Mouse (Mus musculus): ENCODE measurements around the gene Khsrp. TPM values are rescaled to one million over a fixed set of nuclear protein-coding genes. Genes with fewer than 3 reads are reported as not detected.
A peak's percentile ranks its signal among the peaks of the same experiment; 100 is the strongest.
"Not testable (repeated sequence)": the region's sequence is repeated elsewhere in the genome, so short reads cannot be mapped to it uniquely, and the experiment has no call there.

Khsrp gene
- 10 to 100 TPM; 23.4 to 24.1 TPM for total RNA-seq (2021)
- long read RNA-seq, experiment 1, partial matches to known transcripts: 0 of 5 reads
- long read RNA-seq, experiment 1, other reads (novel, unspliced or antisense): 5 of 5 reads
- long read RNA-seq, experiment 2, partial matches to known transcripts: 0 of 10 reads
- long read RNA-seq, experiment 2, other reads (novel, unspliced or antisense): 8 of 10 reads

DNA sequence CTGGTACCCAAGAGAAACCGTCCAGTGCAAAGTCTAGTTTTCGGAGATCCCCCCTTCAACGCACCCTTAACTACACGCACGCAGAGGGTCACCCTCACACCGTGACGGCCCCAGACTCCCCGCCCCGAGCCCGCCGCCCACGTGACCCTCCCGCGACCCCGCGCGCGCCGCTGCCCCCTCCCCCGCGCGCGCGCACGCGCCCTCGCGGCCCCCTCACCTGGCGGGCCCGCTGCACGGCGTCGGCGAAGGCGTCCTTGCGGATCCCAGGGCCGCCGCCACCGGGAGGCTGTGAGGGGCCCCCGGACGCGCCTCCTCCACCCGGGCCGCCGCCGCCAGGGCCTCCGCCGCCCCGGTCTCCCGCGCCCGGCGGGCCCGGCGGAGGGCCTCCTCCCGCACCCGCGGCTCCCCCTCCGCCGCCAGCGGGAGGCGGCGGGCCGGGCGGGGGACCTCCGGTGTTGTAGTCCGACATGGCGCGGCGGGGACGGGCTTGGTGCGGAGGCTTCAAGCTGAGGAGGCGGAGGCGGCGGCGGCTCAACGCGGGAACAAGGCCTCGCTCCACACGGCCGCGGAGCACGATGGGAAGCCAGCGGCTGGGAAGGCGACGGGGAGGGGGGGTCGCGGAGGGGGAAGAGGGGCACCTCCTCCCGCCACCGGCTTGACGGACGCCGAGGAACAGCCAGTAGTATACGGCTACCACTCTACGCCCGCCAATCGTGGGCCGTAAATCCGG lies at the start of gene Khsrp:
Khsrp (minus strand) TSS at position 592 of the 730 bp plus-strand sequence.
- no peak for DNase-seq

GRCm38 (mm10) chr17:57079919-57080318 lies 48.6 kb upstream of the Khsrp start:
- DNase-seq: no peak

GRCm38 (mm10) chr17:57078336-57078735 lies 47.0 kb upstream of the Khsrp start, which contains the start of gene Dennd1c:
Gene Dennd1c (minus strand): TSS chr17:57078514.
- peak; percentile 27 for DNase-seq

GRCm38 (mm10) chr17:57076916-57077315 lies 45.6 kb upstream of the Khsrp start:
- no peak for DNase-seq

- no peak for DNase-seq
These were observed 39.4 kb upstream of the Khsrp start for GRCm38 (mm10) chr17:57070699-57071098.

DNA sequence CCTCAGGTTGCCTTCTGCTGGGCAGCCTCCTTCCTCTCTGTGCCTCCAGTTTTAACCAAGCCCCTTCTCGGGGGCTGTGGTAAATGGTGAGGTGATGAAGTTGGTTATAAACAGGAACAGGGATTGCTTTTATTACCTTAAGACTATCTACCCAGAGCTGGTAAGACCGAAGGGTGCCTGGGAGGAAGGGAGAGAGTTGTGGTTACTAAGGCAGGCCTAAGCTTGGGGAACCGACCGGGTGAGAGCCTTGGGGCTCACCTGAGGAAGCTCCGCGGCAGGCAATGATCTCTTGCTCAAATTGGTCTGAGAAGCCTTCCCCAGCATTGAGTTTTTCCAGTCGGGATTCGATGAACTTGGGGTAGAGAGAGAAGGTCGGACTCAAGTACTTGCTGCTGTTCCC lies 39.0 kb upstream of the Khsrp start:
- no peak for DNase-seq

DNA sequence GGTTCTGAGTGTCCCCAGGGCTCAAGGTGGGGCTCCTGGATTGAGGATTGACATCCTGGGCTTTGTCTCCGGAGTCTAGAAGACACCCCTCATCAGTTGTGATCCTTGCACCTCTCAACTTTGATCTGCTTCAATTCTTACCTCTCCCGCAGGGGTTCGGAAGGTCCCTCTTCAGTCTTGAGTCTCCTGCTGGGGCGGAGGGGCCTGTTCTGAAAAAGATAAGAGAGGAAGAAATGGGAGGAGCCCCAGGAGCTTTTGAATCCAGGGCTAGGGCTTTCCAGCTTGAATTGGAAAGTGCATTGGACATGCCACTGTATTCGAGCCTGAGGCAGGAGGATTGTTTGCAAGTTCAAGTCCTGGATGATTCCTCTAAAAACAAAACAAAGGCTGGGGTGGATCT lies 35.6 kb upstream of the Khsrp start:
- no peak for DNase-seq

- no peak for DNase-seq
These were observed 31.7 kb upstream of the Khsrp start for GRCm38 (mm10) chr17:57063031-57063430.

DNA sequence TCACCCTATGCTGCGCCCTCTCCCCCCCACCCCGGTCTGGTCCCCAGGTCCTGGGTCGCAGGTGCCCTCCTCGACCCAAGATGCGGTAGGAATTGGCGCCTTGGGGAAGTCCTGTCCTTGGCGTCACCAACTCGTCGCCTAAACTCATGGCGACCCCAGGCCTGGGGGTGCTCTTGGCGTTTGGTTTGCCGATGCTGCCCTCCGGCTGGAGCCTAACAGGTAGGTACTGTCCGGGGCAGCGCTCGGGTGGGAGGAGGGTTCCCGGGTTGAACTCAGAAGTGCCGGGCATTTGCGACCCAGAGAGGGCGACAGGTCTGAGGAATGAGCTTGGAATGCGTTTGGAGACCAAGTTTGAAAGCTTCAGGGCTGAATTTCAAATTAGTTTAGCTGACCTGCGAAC lies 31.2 kb upstream of the Khsrp start:
- DNase-seq: no peak

GRCm38 (mm10) chr17:57062011-57062521 lies 30.7 kb upstream of the Khsrp start:
- DNase-seq: no peak

GRCm38 (mm10) chr17:57061069-57061468 lies 29.7 kb upstream of the Khsrp start:
- DNase-seq: no peak

DNA sequence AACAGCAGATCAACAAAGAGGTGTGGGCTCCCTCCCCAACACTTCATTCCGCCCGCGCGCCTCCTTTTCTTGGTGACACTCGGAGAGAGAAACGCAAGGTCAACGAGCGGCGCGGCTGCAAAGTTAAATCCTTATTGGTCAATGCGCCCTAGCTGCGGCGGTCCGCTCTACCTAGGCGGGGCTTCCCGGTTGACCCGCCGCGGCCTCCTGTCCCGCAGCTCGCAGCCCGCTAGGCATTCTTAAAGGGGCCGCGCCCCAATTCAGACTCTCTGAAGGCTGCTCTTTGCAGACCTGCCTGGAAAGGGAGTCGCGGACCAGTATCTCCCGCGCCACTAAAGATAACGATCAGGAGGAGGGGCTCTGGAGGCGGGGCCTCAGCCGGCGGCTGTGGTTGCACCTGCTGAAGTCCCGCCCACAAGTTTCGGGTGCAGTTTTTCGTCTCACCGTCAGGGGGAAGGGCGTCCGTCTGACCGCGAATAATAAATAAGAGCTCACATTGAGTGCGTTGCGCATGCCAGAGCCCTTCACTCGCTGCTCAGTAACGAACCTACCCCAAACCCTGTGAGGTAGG lies 29.0 kb upstream of the Khsrp start:
- peak; percentile 94 for DNase-seq

- peak; percentile 75 for DNase-seq
These were observed 28.2 kb upstream of the Khsrp start, which contains the start of gene Slc25a23 for GRCm38 (mm10) chr17:57059486-57059977. Gene Slc25a23 (minus strand): TSS chr17:57059863.

DNA sequence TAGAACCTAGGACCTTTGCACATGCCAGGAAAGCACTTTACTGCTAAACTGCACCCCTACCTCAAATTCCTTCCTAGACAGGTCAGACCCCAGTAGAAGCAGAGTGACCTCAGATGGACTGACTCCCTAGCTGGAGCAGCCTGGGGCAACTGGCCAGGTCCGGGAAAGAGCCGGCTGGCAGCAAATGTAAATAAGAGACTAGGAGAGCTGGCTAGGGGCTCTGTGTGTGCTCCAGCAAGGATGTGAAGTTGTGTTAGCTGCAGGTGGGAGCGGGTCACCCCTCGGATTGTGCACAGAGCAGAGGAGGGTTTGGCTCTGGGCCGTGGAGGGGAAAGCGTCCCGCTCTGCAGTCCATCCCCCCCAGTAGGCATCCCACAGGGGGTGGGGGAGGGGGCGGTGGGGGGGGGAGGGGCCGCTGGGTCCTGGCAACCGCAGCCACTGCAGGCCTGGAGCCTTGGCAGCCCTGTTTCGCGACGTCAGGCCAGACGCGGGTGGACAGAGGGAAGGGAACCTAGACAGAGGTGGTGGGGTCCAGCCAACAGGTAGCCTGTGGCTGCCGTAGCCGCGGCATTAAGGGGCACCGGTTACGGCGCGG lies 27.7 kb upstream of the Khsrp start, which contains the start of gene Crb3:
Crb3 (plus strand) TSS at position 215 of the 595 bp plus-strand sequence.
- DNase-seq: peak; percentile 50

- no peak for DNase-seq
These were observed 24.9 kb upstream of the Khsrp start for GRCm38 (mm10) chr17:57056246-57056645.

DNA sequence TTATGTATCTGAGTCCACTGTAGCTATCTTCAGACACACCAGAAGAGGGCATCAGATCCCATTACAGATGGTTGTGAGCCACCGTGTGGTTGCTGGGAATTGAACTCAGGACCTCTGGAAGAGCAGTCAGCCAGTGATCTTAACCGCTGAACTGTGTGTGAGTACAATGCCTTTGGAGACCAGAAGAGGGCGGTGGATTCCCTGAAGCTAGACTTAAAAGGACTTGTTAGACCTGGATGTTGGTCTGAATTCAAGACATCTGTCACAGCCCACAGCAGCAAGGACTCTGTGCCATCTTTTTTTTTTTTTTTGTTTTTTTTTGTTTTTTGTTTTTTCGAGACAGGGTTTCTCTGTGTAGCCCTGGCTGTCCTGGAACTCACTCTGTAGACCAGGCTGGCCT lies 20.4 kb upstream of the Khsrp start:
- not testable (repeated sequence) for DNase-seq

- DNase-seq: no peak
These were observed 17.5 kb upstream of the Khsrp start for GRCm38 (mm10) chr17:57048816-57049215.

DNA sequence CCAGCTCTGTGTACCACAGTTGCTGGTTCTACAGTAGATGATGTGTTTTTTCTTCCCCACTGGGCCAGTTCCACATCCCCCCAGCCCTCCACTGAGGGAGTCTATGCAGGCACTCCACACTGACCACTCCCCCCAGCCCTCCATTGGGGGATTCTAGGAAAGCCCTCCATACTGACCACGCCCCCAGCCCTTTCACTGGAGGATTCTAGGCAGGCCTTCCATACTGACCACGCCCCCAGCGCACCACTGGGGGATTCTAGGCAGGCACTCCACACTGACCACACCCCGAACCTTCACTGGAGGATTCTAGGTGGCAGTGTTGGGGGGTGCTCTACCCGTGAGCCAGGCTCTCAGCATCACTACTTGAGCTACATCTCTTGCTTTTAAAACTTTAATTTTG lies 16.1 kb upstream of the Khsrp start:
- no peak for DNase-seq

DNA sequence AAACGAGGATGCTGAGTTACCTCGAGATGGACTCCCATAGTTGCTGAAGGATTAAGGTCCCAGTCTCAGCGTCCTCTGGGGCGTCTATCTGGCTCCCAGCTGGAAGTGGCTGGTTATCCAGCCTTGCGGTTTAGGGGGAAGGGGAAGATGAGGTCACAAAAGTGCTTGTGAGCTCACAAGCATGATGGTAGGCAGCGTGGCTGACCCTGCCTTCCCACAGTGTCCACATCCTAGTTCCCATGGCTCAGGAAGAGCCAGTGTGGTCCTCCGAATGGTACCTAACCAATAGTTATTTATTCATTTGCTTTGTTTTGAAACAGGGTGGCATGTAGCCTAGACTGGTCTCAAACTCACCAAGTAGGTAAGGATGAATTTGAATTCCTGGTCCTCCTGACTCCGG lies 10.2 kb upstream of the Khsrp start, which contains the start of gene Slc25a41:
Slc25a41 (minus strand) TSS at position 101 of the 400 bp plus-strand sequence.
- DNase-seq: no peak

DNA sequence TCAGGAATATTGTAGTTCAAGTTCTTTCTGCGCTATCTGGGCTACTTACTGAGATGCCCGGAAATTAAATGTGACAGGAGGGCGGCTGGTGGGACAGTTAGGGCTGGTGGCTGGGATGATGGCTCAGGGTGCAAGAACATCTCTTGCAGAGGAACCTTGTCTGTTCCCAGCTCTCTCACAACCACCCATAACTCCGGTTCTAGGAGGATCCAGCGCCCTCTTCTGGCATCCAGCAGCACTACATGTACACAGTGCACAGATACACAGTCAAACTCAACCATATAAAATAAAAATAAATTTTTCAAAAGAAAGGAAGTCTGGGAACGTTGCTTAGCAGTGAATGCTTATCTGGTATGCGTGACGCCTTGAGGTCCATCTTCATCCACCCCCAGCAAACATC lies 7.7 kb upstream of the Khsrp start:
- DNase-seq: no peak

DNA sequence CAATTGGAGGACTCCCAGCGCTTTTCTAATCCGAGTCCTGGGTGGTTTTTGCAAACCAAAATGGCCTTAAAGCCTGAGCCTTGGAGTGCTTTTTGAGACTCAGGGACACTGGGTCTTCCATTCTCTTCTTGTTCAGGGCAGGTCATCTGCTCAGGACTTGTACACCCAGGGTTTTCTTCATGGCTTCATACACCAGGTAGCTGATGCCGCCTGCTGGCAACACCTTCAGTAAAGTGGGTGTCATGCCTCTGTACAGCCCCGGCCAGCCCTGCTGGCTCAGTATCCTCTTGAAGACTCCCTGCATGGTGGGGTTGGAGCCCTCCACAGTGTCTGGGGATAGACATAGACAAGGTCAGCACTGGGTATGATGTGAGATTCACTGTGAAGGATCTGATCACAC lies 1.5 kb upstream of the Khsrp start:
- no peak for DNase-seq

DNA sequence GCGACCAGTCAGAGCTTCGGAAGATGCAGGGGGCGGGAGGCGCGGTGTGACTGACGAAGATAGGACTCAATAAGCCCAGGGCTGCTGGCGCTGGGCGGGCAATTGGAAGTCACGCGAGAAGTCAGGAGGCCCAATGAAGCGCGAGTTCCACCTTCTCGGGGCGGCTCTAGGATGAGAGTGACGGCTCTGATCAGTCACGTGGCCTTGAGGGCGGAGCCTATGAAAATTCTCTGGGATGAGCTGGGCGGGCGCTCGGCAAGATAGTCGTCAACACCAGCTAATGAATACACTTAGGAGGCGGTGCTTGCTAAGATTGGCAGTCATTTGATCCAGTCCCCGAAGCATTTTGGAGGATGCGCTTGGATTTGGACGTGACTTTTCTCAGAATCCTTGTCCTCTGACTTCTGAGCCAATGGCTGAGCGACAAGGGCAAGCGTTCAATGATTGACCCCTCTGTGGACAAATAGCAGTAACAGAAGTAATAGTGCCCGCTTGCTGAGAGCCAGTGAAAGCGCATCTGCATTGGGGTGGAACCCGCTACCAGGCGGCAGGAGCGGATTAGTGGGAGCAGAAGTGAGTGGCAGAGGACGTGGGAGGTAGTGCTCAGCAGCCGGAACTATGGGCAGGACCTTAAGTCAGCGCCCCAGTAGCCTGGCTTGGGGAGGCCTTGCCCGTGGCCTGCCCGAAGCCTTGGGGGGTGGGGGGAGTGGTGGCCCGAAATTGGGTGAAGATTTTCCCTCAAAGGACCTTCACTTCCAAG lies 519 bp upstream of the Khsrp start:
- peak; percentile 100 for DNase-seq
